ENCODE assay signal across 8 mouse cellular contexts in genomic region chr4:115062875-115063517, GRCm38 (mm10). TPM values are rescaled to one million over a fixed set of nuclear protein-coding genes. Genes with fewer than 3 reads are reported as not detected.
DNase-seq lines count a peak whose midpoint lies in the region; ATAC-seq and TF ChIP-seq lines count a peak whose summit lies in the region.

No protein-coding gene starts in this region.

- peak in 1 of 2 experiments; percentile 13 for DNase-seq in cerebellum, adult 2 months
- DNase-seq in cerebellum, adult 9-10 months, result no peak
- DNase-seq in 416B (ENCODE audit: low read depth), result peak; percentile 78
- DNase-seq in brain, embryonic 14.5 days (ENCODE audit: low read depth), result peak; percentile 77
- DNase-seq in midbrain, embryonic 14.5 days, result peak; percentile 81
- peak; percentile 17 to 35 for DNase-seq in thymus, postnatal 36 days

- H3K9me3 ChIP-seq in heart, embryonic 16.5 days (replicated peaks; ENCODE audit: control insufficient read depth, low read length), result no peaks in the 10 kb centered on the region
- no peaks in the 10 kb centered on the region for H3K9me3 ChIP-seq in limb, embryonic 13.5 days
- H3K9me3 ChIP-seq in midbrain, embryonic 14.5 days (ENCODE audit: control insufficient read depth, low read length), result no peaks in the 10 kb centered on the region

- H3K4me2 ChIP-seq in heart, embryonic 16.5 days (ENCODE audit: low read depth, low read length), result peak overlapping the region; percentile 98
- H3K4me2 ChIP-seq in limb, embryonic 13.5 days (replicated peaks), result peak overlapping the region; percentile 95
- peak overlapping the region; percentile 97 for H3K4me2 ChIP-seq in midbrain, embryonic 14.5 days (ENCODE audit: low read length)

- no peak for TF ChIP-seq CTCF in cerebellum, adult 2 months (IDR thresholded peaks at IDR 0.05; ENCODE audit: borderline replicate concordance, insufficient read depth, low read depth, low read length)
- TF ChIP-seq CTCF in brain, embryonic 14.5 days (IDR thresholded peaks at IDR 0.05; ENCODE audit: borderline replicate concordance, extremely low read depth, insufficient read depth, insufficient read length), result no peak

- no peaks in the 10 kb centered on the region for H3K36me3 ChIP-seq in heart, embryonic 16.5 days (ENCODE audit: control insufficient read depth, insufficient read depth)
- no peaks in the 10 kb centered on the region for H3K36me3 ChIP-seq in limb, embryonic 13.5 days
- 0 out of 2 replicates have a peak, but pooled peaks cover 3% of the 10 kb centered on the region for H3K36me3 ChIP-seq in midbrain, embryonic 14.5 days (ENCODE audit: control insufficient read depth, insufficient read depth, low read length)

- peaks cover 7% of the 10 kb centered on the region; the same call in 1 of the 2 replicates for H3K27me3 ChIP-seq in cerebellum, adult 2 months (ENCODE audit: control insufficient read depth, insufficient read depth, low read length)
- peaks cover 77% of the 10 kb centered on the region for H3K27me3 ChIP-seq in heart, embryonic 16.5 days (ENCODE audit: control insufficient read depth, insufficient read depth, low read length)
- peaks cover 100% of the 10 kb centered on the region for H3K27me3 ChIP-seq in limb, embryonic 13.5 days
- H3K27me3 ChIP-seq in midbrain, embryonic 14.5 days (ENCODE audit: control insufficient read depth, insufficient read depth, low read length), result peaks cover 64% of the 10 kb centered on the region

- ATAC-seq in heart, embryonic 16.5 days (replicated peaks; ENCODE audit: extremely low read depth, insufficient read depth, low FRiP score), result peak; percentile 66
- ATAC-seq in limb, embryonic 13.5 days (ENCODE audit: low FRiP score, low read depth), result peak; percentile 80
- peak; percentile 81 for ATAC-seq in midbrain, embryonic 14.5 days (ENCODE audit: low FRiP score, low TSS enrichment)

- no peak for TF ChIP-seq POLR2A in cerebellum, adult 2 months (IDR thresholded peaks at IDR 0.05; ENCODE audit: borderline replicate concordance, insufficient read depth, low read length)
- no peak for TF ChIP-seq POLR2A in brain, embryonic 14.5 days (IDR thresholded peaks at IDR 0.05; ENCODE audit: borderline replicate concordance, extremely low read depth, insufficient read depth, insufficient read length, poor library complexity, severe bottlenecking)

- no peak overlapping the region for H3K27ac ChIP-seq in cerebellum, adult 2 months (ENCODE audit: insufficient read depth, low read length)
- H3K27ac ChIP-seq in heart, embryonic 16.5 days (ENCODE audit: low read length), result no peak overlapping the region; the same call in 1 of the 2 replicates
- no peak overlapping the region for H3K27ac ChIP-seq in limb, embryonic 13.5 days
- peak overlapping the region; percentile 73 for H3K27ac ChIP-seq in midbrain, embryonic 14.5 days (replicated peaks; ENCODE audit: low read depth, low read length)

- under 1% methylated on average over 56 of the region's 58 CpGs for WGBS in cerebellum, adult 2 months
- WGBS in heart, embryonic 16.5 days, result under 1% methylated on average over 58 of the region's 58 CpGs
- under 1% methylated on average over 57 of the region's 58 CpGs for WGBS in limb, embryonic 13.5 days
- WGBS in midbrain, embryonic 14.5 days, result under 1% methylated on average over 56 of the region's 58 CpGs

- H3K9ac ChIP-seq in heart, embryonic 16.5 days (ENCODE audit: low read length), result peak overlapping the region; percentile 64
- peak overlapping the region; percentile 62 for H3K9ac ChIP-seq in limb, embryonic 13.5 days
- H3K9ac ChIP-seq in midbrain, embryonic 14.5 days (replicated peaks; ENCODE audit: low read length), result peak overlapping the region; percentile 66

- H3K4me3 ChIP-seq in cerebellum, adult 2 months (replicated peaks; ENCODE audit: insufficient read depth, low read depth, low read length), result peak overlapping the region; percentile 4
- H3K4me3 ChIP-seq in heart, embryonic 16.5 days (ENCODE audit: low read length), result peak overlapping the region; percentile 64
- peak overlapping the region; percentile 55 for H3K4me3 ChIP-seq in limb, embryonic 13.5 days
- H3K4me3 ChIP-seq in midbrain, embryonic 14.5 days (replicated peaks; ENCODE audit: low read depth, low read length), result peak overlapping the region; percentile 52

- no peaks in the 10 kb centered on the region for H3K4me1 ChIP-seq in cerebellum, adult 2 months (ENCODE audit: control insufficient read depth, insufficient read depth, low read length)
- peaks cover 8% of the 10 kb centered on the region for H3K4me1 ChIP-seq in heart, embryonic 16.5 days (ENCODE audit: control insufficient read depth, insufficient read depth, low read length)
- H3K4me1 ChIP-seq in limb, embryonic 13.5 days, result peaks cover 8% of the 10 kb centered on the region
- H3K4me1 ChIP-seq in midbrain, embryonic 14.5 days (ENCODE audit: control insufficient read depth, insufficient read depth, low read length), result peaks cover 6% of the 10 kb centered on the region; the same call in 1 of the 2 replicates

RNA-seq across cellular contexts. Expression of gene Tal1, which starts 6.8 kb away (rescaled TPM):
- 2.1 and 2.7 TPM in 2 replicates for polyA plus RNA-seq in cerebellum, adult 2 months (2012; rRNA removed)
- polyA plus RNA-seq in brain, embryonic 14.5 days (2012; rRNA removed), result 20.7 and 29.7 TPM in 2 replicates
- 0.89 and 1.3 TPM in 2 replicates for polyA plus RNA-seq in heart, embryonic 16.5 days (2015; fragmentation: Nextera tagmentation; extraction: Ambion mirVana)
- 1.3 and 1.6 TPM in 2 replicates for polyA plus RNA-seq in limb, embryonic 13.5 days (2015; fragmentation: Nextera tagmentation; extraction: Ambion mirVana)
- polyA plus RNA-seq in midbrain, embryonic 14.5 days (2014; fragmentation: Nextera tagmentation; extraction: Ambion mirVana), result 23.1 and 23.8 TPM in 2 replicates

RNA-seq across cellular contexts. Expression of gene Pdzk1ip1, which starts 25.5 kb away (rescaled TPM):
- polyA plus RNA-seq in cerebellum, adult 2 months (2012; rRNA removed), result 0.74 and 1.0 TPM in 2 replicates
- 3.4 and 3.9 TPM in 2 replicates for polyA plus RNA-seq in brain, embryonic 14.5 days (2012; rRNA removed)
- 1.7 and 4.2 TPM in 2 replicates for polyA plus RNA-seq in heart, embryonic 16.5 days (2015; fragmentation: Nextera tagmentation; extraction: Ambion mirVana)
- polyA plus RNA-seq in limb, embryonic 13.5 days (2015; fragmentation: Nextera tagmentation; extraction: Ambion mirVana), result 6.9 and 8.6 TPM in 2 replicates
- polyA plus RNA-seq in midbrain, embryonic 14.5 days (2014; fragmentation: Nextera tagmentation; extraction: Ambion mirVana), result 2.0 and 4.5 TPM in 2 replicates

Comparison
In these comparisons a context has a peak if more than half of its experiments do, and no peak if none do; other contexts are left out.
1. H3K4me3 ChIP-seq: peak in every context shown above with its lines; median percentile 64 in heart, embryonic 16.5 days; 55 in limb, embryonic 13.5 days; 52 in midbrain, embryonic 14.5 days; 4 in cerebellum, adult 2 months.